Mouse (Mus musculus) liver, embryonic 14.5 days (tissue): ENCODE measurements at regions not wholly inside any gene's neighbourhood (a gene's known extent, or its start where the extent isn't known, plus 50 kb on each side); places are given as distances from the start of the nearest gene placed in this dataset.

Experiments
- CTCF ChIP-seq: IDR thresholded peaks from 2 replicates; pipeline ENCODE4 v1.5.1; 2016; ENCODE audit warnings: antibody characterized with exemption, low read depth, control low read depth
- EP300 ChIP-seq: IDR thresholded peaks from 2 replicates; pipeline ENCODE4 v1.6.1; 2016; ENCODE audit warnings: antibody characterized with exemption, low read depth

DNA sequence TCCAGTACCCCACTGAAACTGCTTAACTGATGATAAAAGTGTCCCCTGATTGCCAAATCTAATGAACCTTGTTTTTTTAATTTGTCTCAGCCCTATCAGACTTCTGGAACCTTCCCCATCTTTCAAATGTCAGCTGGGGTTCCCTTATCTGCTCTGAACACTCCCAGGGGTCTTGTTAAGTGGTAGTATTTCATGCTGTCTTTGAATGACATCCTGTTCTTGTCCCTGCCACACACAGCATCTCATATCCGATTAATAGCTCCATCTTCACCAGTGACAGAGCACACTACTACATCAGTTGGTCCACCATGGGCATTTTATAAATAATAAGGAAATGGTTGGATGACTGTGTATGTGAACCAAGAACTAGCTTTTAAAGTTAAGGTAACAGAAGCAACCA lies 56.6 kb upstream of the Sfrp2 start:
- TF ChIP-seq CTCF = no peak
- 0 out of 2 replicates have a peak, but pooled peaks have one; percentile 20 for TF ChIP-seq EP300
